Mouse (Mus musculus) cerebellum, adult 2 months (tissue): ENCODE data around the gene Fmod. TPM values are rescaled to one million over a fixed set of nuclear protein-coding genes. Genes with fewer than 3 reads are reported as not detected.

ENCODE experiments used
- DNase-seq, 2 experiments: peaks; one replicate each; pipeline ENCODE4 v3.0.0; 2021
- H3K27ac ChIP-seq: fragments of 200-500 bp; 2 replicates; pipeline ENCODE4 v1.5.1; 2012; ENCODE audit warnings: low read length, control low read depth, inconsistent platforms; ENCODE audit not compliant: insufficient read depth
- H3K27me3 ChIP-seq: fragments of 200-500 bp; 2 replicates; pipeline ENCODE4 v1.6.1; 2012; ENCODE audit warnings: inconsistent platforms, mild to moderate bottlenecking, low read length, moderate library complexity; ENCODE audit not compliant: control insufficient read depth, insufficient read depth
- H3K4me1 ChIP-seq: fragments of 200-500 bp; 2 replicates; pipeline ENCODE4 v1.6.1; 2011; ENCODE audit warnings: low read length; ENCODE audit not compliant: control insufficient read depth, insufficient read depth
- H3K4me3 ChIP-seq: fragments of 200-500 bp; replicated peaks from 2 replicates; pipeline ENCODE3; 2011; ENCODE audit warnings: mild to moderate bottlenecking, low read depth, low read length, control low read depth; ENCODE audit not compliant: insufficient read depth
- CTCF ChIP-seq: fragments of 200-500 bp; IDR thresholded peaks from 2 replicates; pipeline ENCODE4 v1.5.1; 2011; ENCODE audit warnings: low read depth, mild to moderate bottlenecking, control low read depth, low read length, moderate library complexity, borderline replicate concordance; ENCODE audit not compliant: insufficient read depth
- POLR2A ChIP-seq: fragments of 200-500 bp; IDR thresholded peaks from 2 replicates; pipeline ENCODE4 v1.6.1; 2011; ENCODE audit warnings: low read length, control low read depth, borderline replicate concordance; ENCODE audit not compliant: insufficient read depth
- WGBS: fragments of 180-500 bp; shearing (Covaris S2); methylation state at CpG from one replicate; pipeline ENCODE4 v1.1.7; 2018; 5-methylcytosine and 5-hydroxymethylcytosine counted together
- polyA plus RNA-seq: library from polyadenylated mRNA; depleted of rRNA; stranded (reverse); fragments of >200 nt; gene quantifications from 2 replicates; pipeline ENCODE4 v1.2.3, GENCODE M21; 2012

Fmod gene
- polyA plus RNA-seq, 1 experiment, result 7.5 TPM

GRCm38 (mm10) chr1:134078802-134079476 lies 41.9 kb downstream of the Fmod start, which contains the start of gene Btg2:
Btg2 (minus strand) TSS chr1:134079120.
- Histone ChIP-seq H3K4me1 (peaks cover 29% of the 10 kb centered on the region), H3K27me3 (no peaks in the 10 kb centered on the region), H3K27ac (peak within 1 kb of the TSS; percentile 78), H3K4me3 (peak within 1 kb of the TSS; percentile 92)
- DNase-seq, result peak; percentile 98 to 99
- TF ChIP-seq CTCF (no peak), POLR2A (peak; percentile 100)
- under 1% methylated on average over 55 of the region's 62 CpGs for WGBS

DNA sequence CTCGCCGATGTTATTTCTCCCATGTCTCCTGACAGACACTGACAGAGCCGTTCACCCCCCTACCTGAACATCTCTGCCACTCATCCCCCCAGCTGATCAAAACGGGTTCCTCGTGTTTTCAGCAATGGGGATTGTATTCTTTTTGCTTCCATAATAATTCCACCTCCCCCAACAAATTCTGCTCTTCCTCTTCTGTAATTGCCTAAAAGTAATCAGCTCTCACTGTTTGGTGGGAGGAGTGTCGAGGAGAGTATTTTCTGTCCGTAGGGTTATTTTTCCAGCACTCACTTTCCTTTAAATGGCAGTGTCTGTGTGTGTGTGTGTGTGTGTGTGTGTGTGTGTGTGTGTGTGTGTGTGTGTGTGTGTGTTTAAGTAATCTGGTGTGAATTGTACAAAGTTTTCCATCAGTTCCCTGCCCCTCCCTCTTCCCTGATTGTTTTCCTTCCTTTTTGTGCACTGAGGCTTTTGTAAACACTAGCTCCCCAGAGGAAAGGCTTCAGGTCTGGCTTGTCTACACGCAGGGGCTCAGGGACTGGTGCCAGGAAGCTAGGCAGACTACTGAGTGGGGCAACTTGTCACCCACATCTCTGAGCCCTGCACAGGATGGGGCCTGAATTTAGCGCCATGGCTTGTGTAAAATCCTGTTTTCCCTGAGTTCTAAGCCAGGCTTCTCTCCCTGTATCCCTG lies 42.6 kb downstream of the Fmod start:
- WGBS, result 16% methylated on average over 9 of the region's 9 CpGs
- H3K4me3 ChIP-seq, result peak overlapping the region; percentile 54

GRCm38 (mm10) chr1:134080406-134080805 lies 43.4 kb downstream of the Fmod start:
- peak; percentile 29 to 42 for DNase-seq
- peaks cover 32% of the 10 kb centered on the region for H3K4me1 ChIP-seq
- 59% methylated on average over 4 of the region's 4 CpGs for WGBS
- no peak overlapping the region for H3K27ac ChIP-seq
- no peaks in the 10 kb centered on the region for H3K27me3 ChIP-seq
- H3K4me3 ChIP-seq, result no peak overlapping the region
- TF ChIP-seq CTCF (no peak), POLR2A (no peak)

More for the DNA sequence above, 42.6 kb downstream of the Fmod start:
- peaks cover 31% of the 10 kb centered on the region for H3K4me1 ChIP-seq
- peak; percentile 58 to 60 for DNase-seq
- H3K27me3 ChIP-seq, result no peaks in the 10 kb centered on the region
- peak overlapping the region; percentile 72 for H3K27ac ChIP-seq
- TF ChIP-seq POLR2A (no peak), CTCF (no peak)

GRCm38 (mm10) chr1:134080881-134081450 lies 43.9 kb downstream of the Fmod start:
- Histone ChIP-seq H3K4me1 (peaks cover 32% of the 10 kb centered on the region), H3K4me3 (no peak overlapping the region), H3K27me3 (no peaks in the 10 kb centered on the region), H3K27ac (no peak overlapping the region)
- WGBS, result 95% methylated on average over 5 of the region's 5 CpGs
- no peak for DNase-seq
- TF ChIP-seq CTCF, result no peak
- no peak for TF ChIP-seq POLR2A

- peak; percentile 48 to 51 for DNase-seq
Observed at GRCm38 (mm10) chr1:134082987-134083516, 46.0 kb downstream of the Fmod start.

GRCm38 (mm10) chr1:134083676-134084075 lies 46.6 kb downstream of the Fmod start:
- Histone ChIP-seq H3K27me3 (no peaks in the 10 kb centered on the region), H3K4me1 (peaks cover 38% of the 10 kb centered on the region), H3K27ac (no peak overlapping the region), H3K4me3 (no peak overlapping the region)
- DNase-seq, result no peak
- TF ChIP-seq CTCF (no peak), POLR2A (no peak)
- 84% methylated on average over 8 of the region's 8 CpGs for WGBS

More at GRCm38 (mm10) chr1:134082987-134083516, 46.0 kb downstream of the Fmod start:
- Histone ChIP-seq H3K27ac (no peak overlapping the region), H3K4me1 (peaks cover 38% of the 10 kb centered on the region), H3K4me3 (no peak overlapping the region), H3K27me3 (no peaks in the 10 kb centered on the region)
- WGBS, result 44% methylated on average over 11 of the region's 11 CpGs
- TF ChIP-seq POLR2A (no peak), CTCF (no peak)

GRCm38 (mm10) chr1:134084128-134084527 lies 47.1 kb downstream of the Fmod start:
- Histone ChIP-seq H3K27me3 (no peaks in the 10 kb centered on the region), H3K27ac (no peak overlapping the region), H3K4me3 (no peak overlapping the region), H3K4me1 (peaks cover 38% of the 10 kb centered on the region)
- peak; percentile 51 to 74 for DNase-seq
- WGBS, result 11% methylated on average over 3 of the region's 3 CpGs
- TF ChIP-seq POLR2A (no peak), CTCF (no peak)
